Mouse (Mus musculus) embryonic facial prominence, embryonic 11.5 days (tissue): Measurements from ENCODE around the gene Gm26558. TPM values are rescaled to one million over a fixed set of nuclear protein-coding genes. Genes with fewer than 3 reads are reported as not detected.

ENCODE experiments used
- ATAC-seq: fragments of 200-750 bp; cut with Nextera tagmentation; replicated peaks from 2 replicates; pipeline ENCODE4 v1.8.0; 2017; ENCODE audit warnings: low read depth; ENCODE audit not compliant: insufficient number of reproducible peaks, low FRiP score, low TSS enrichment
- DNase-seq: peaks from one replicate; pipeline ENCODE4 v3.0.0-alpha.2; 2015; ENCODE audit warnings: low spot score
- H3K27ac ChIP-seq: fragments of 300-500 bp; sonication (generic); replicated peaks from 2 replicates; pipeline ENCODE4 v1.5.1; 2014; ENCODE audit warnings: mild to moderate bottlenecking, low read depth, low read length, control low read depth
- H3K27me3 ChIP-seq: fragments of 300-500 bp; sonication (generic); 2 replicates; pipeline ENCODE4 v1.6.1; 2014; ENCODE audit warnings: mild to moderate bottlenecking, low read length, moderate library complexity, mixed read lengths; ENCODE audit not compliant: control insufficient read depth, insufficient read depth
- H3K36me3 ChIP-seq: fragments of 300-500 bp; sonication (generic); replicated peaks from 2 replicates; pipeline ENCODE4 v1.6.1; 2014; ENCODE audit warnings: low read depth, mild to moderate bottlenecking, low read length, moderate library complexity, mixed read lengths; ENCODE audit not compliant: control insufficient read depth, insufficient read depth
- H3K4me1 ChIP-seq: fragments of 300-500 bp; sonication (generic); 2 replicates; pipeline ENCODE4 v1.6.1; 2014; ENCODE audit warnings: low read length, mixed read lengths; ENCODE audit not compliant: control insufficient read depth, insufficient read depth
- H3K4me2 ChIP-seq: fragments of 300-500 bp; sonication (generic); 2 replicates; pipeline ENCODE4 v1.6.1; 2014; ENCODE audit warnings: low read depth, mild to moderate bottlenecking, control low read depth, low read length, moderate library complexity
- H3K4me3 ChIP-seq: fragments of 300-500 bp; sonication (generic); 2 replicates; pipeline ENCODE4 v1.5.1; 2014; ENCODE audit warnings: low read depth, low read length, control low read depth
- H3K9ac ChIP-seq: fragments of 300-500 bp; sonication (generic); replicated peaks from 2 replicates; pipeline ENCODE4 v1.6.1; 2014; ENCODE audit warnings: mild to moderate bottlenecking, control low read depth, low read length
- H3K9me3 ChIP-seq: fragments of 300-500 bp; sonication (generic); replicated peaks from 2 replicates; pipeline ENCODE4 v1.6.1; 2016; ENCODE audit warnings: mild to moderate bottlenecking, low read length, inconsistent platforms, mixed read lengths; ENCODE audit not compliant: control insufficient read depth
- WGBS: fragments of 180-500 bp; shearing (Covaris S2); extraction: QIAGEN DNeasy Blood & Tissue Kit; methylation state at CpG from one replicate; pipeline ENCODE4 v1.1.7; 2014; 5-methylcytosine and 5-hydroxymethylcytosine counted together
- polyA plus RNA-seq: library from polyadenylated mRNA; unstranded; fragments of >200 nt; fragmentation: Nextera tagmentation; extraction: Ambion mirVana; gene quantifications from 2 replicates; pipeline ENCODE4 v1.2.1, GENCODE M21; 2014

The Gm26558 gene
- polyA plus RNA-seq, 1 experiment from 2014 or later: 3.8 TPM

- DNase-seq (no peak), ATAC-seq (no peak)
- no peak overlapping the region for H3K4me2 ChIP-seq
- no peak overlapping the region for H3K27ac ChIP-seq
- 62% methylated on average over 16 of the region's 16 CpGs for WGBS
- H3K27me3 ChIP-seq: no peaks in the 10 kb centered on the region
- no peak overlapping the region for H3K9ac ChIP-seq
- no peaks in the 10 kb centered on the region for H3K36me3 ChIP-seq
- H3K4me3 ChIP-seq: no peak overlapping the region
- H3K4me1 ChIP-seq: no peaks in the 10 kb centered on the region
- no peaks in the 10 kb centered on the region for H3K9me3 ChIP-seq
Measured at GRCm38 (mm10) chr2:70642971-70643565, 18.8 kb downstream of the Gm26558 start.

DNA sequence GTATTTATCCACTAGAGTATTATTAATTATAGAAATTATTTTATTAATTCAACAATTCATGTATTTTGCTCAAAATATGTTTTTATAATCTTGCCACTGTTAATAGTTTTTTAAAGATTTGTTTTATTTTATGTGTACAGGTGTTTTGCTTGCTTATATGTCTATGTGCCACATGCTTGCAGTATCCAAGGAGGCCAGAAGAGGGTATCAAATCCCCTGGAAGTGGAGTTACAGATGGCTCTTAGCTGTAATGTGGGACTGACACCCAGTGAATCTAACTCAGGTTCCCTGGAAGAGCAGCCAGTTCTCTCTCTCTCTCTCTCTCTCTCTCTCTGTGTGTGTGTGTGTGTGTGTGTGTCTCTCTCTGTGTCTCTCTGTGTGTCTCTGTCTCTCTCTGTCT lies 20.9 kb downstream of the Gm26558 start:
- ATAC-seq (no peak), DNase-seq (peak; percentile 25)
- Histone ChIP-seq H3K27ac (no peak overlapping the region), H3K36me3 (no peaks in the 10 kb centered on the region), H3K4me3 (no peak overlapping the region), H3K27me3 (no peaks in the 10 kb centered on the region), H3K9me3 (no peaks in the 10 kb centered on the region), H3K4me2 (no peak overlapping the region), H3K9ac (no peak overlapping the region), H3K4me1 (no peaks in the 10 kb centered on the region)

GRCm38 (mm10) chr2:70634028-70634690 lies 27.7 kb downstream of the Gm26558 start:
- Histone ChIP-seq H3K27ac (no peak overlapping the region), H3K36me3 (no peaks in the 10 kb centered on the region), H3K4me2 (no peak overlapping the region), H3K27me3 (no peaks in the 10 kb centered on the region), H3K4me1 (no peaks in the 10 kb centered on the region), H3K9ac (no peak overlapping the region), H3K9me3 (no peaks in the 10 kb centered on the region), H3K4me3 (no peak overlapping the region)
- DNase-seq (no peak), ATAC-seq (no peak)
- WGBS: 89% methylated on average over 5 of the region's 5 CpGs

DNA sequence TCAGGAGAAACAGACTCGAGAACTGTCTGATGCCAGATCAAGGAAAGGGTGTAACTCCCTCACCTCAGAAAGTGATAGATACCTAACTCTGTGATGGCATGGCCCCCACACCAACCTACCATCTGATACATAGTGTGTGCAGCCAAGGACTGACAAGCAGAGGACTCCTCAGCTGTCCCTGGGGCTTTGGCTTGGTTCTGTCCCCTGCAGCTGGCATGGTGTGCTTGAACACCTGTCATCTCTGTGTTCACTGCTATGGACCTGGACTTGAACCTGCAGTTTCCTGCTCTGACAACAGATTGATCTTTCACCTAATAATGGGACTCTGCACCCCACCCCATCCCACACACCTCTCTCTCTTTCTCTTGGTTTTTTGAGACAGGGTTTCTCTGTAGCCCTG lies 29.5 kb downstream of the Gm26558 start:
- H3K4me3 ChIP-seq: no peak overlapping the region
- DNase-seq (no peak), ATAC-seq (no peak)
- H3K27me3 ChIP-seq: no peaks in the 10 kb centered on the region
- no peaks in the 10 kb centered on the region for H3K4me1 ChIP-seq
- H3K4me2 ChIP-seq: no peak overlapping the region
- no peak overlapping the region for H3K27ac ChIP-seq
- WGBS: 83% methylated on average over 1 of the region's 1 CpGs
- H3K9ac ChIP-seq: no peak overlapping the region
- H3K9me3 ChIP-seq: no peaks in the 10 kb centered on the region
- H3K36me3 ChIP-seq: no peaks in the 10 kb centered on the region

GRCm38 (mm10) chr2:70631321-70631720 lies 30.6 kb downstream of the Gm26558 start:
- no peaks in the 10 kb centered on the region for H3K27me3 ChIP-seq
- no peaks in the 10 kb centered on the region for H3K9me3 ChIP-seq
- no peaks in the 10 kb centered on the region for H3K36me3 ChIP-seq
- no peak overlapping the region for H3K4me3 ChIP-seq
- WGBS: 85% methylated on average over 1 of the region's 1 CpGs
- no peak overlapping the region for H3K4me2 ChIP-seq
- no peak overlapping the region for H3K27ac ChIP-seq
- DNase-seq: no peak
- no peaks in the 10 kb centered on the region for H3K4me1 ChIP-seq
- ATAC-seq: no peak
- H3K9ac ChIP-seq: no peak overlapping the region

DNA sequence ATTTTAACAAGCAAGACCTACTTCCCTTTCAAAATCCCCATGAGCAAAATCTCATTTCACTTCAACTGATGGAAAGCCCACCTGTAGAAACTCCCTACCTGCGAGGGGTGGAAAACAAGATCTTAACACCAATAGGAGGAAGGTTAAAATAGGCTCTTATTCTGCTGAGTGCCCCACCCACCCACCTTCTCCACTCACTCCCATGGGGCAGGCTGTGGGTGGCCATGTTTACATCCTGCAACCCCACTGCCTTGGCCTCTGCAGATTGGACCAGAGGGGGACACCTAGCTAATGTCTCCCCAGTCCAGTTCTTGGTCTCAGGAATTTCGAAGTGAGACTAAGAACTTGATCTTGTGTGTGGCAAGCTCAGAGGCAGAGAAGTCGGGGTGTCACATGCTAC lies 32.0 kb downstream of the Gm26558 start:
- H3K4me1 ChIP-seq: no peaks in the 10 kb centered on the region
- 68% methylated on average over 3 of the region's 3 CpGs for WGBS
- H3K9me3 ChIP-seq: no peaks in the 10 kb centered on the region
- DNase-seq: no peak
- H3K27ac ChIP-seq: no peak overlapping the region
- ATAC-seq: no peak
- no peak overlapping the region for H3K4me2 ChIP-seq
- no peak overlapping the region for H3K9ac ChIP-seq
- no peaks in the 10 kb centered on the region for H3K36me3 ChIP-seq
- no peaks in the 10 kb centered on the region for H3K27me3 ChIP-seq
- H3K4me3 ChIP-seq: no peak overlapping the region

GRCm38 (mm10) chr2:70629339-70629761 lies 32.6 kb downstream of the Gm26558 start:
- H3K4me3 ChIP-seq: no peak overlapping the region
- no peaks in the 10 kb centered on the region for H3K9me3 ChIP-seq
- H3K27me3 ChIP-seq: no peaks in the 10 kb centered on the region
- H3K4me1 ChIP-seq: no peaks in the 10 kb centered on the region
- ATAC-seq (peak; percentile 88), DNase-seq (peak; percentile 89)
- no peak overlapping the region for H3K9ac ChIP-seq
- no peak overlapping the region for H3K4me2 ChIP-seq
- H3K27ac ChIP-seq: no peak overlapping the region
- 10% methylated on average over 10 of the region's 10 CpGs for WGBS
- no peaks in the 10 kb centered on the region for H3K36me3 ChIP-seq

GRCm38 (mm10) chr2:70628397-70628796 lies 33.5 kb downstream of the Gm26558 start:
- no peaks in the 10 kb centered on the region for H3K4me1 ChIP-seq
- no peak overlapping the region for H3K9ac ChIP-seq
- no peaks in the 10 kb centered on the region for H3K36me3 ChIP-seq
- H3K9me3 ChIP-seq: no peaks in the 10 kb centered on the region
- no peak for DNase-seq
- no peak for ATAC-seq
- no peak overlapping the region for H3K4me2 ChIP-seq
- H3K27me3 ChIP-seq: no peaks in the 10 kb centered on the region
- H3K27ac ChIP-seq: no peak overlapping the region
- 91% methylated on average over 12 of the region's 12 CpGs for WGBS
- no peak overlapping the region for H3K4me3 ChIP-seq
